In genomic region chr14:120291226-120291757, GRCm38 (mm10) we compare ENCODE assay signal across 27 mouse cellular contexts. TPM values are rescaled to one million over a fixed set of nuclear protein-coding genes. Genes with fewer than 3 reads are reported as not detected.
A peak's percentile ranks its signal among the peaks of the same experiment; 100 is the strongest.
DNase-seq lines count a peak whose midpoint lies in the region; ATAC-seq and TF ChIP-seq lines count a peak whose summit lies in the region.
"Had no signal": no experiment of that assay in that cellular context is flagged by ENCODE, and none has a peak within 500 bp of the region (broad histone marks: within the 10 kb centered on the region; RNA-seq: fewer than 3 reads in every experiment).

No protein-coding gene starts in this region.

- no peak for TF ChIP-seq POLR2A in olfactory bulb, adult 2 months (IDR thresholded peaks at IDR 0.05; ENCODE audit: insufficient read depth, low read depth, low read length)

- no peak overlapping the region for H3K4me2 ChIP-seq in forebrain, postnatal 0 days (ENCODE audit: low read depth)
- H3K4me2 ChIP-seq in heart, embryonic 16.5 days (ENCODE audit: low read depth, low read length), result no peak overlapping the region
- H3K4me2 ChIP-seq in heart, embryonic 11.5 days, result no peak overlapping the region
- H3K4me2 ChIP-seq: liver, embryonic 12.5 days; lung, embryonic 15.5 days; midbrain, embryonic 12.5 days; neural tube, embryonic 15.5 days had no signal

- H3K27ac ChIP-seq in forebrain, embryonic 10.5 days, result 0 out of 2 replicates have a peak overlapping the region, but pooled peaks have one; percentile 30
- no peak overlapping the region for H3K27ac ChIP-seq in forebrain, postnatal 0 days (ENCODE audit: low read depth, low read length)
- H3K27ac ChIP-seq in heart, embryonic 16.5 days (ENCODE audit: low read length), result peak overlapping the region; percentile 32; the same call in 1 of the 2 replicates
- no peak overlapping the region for H3K27ac ChIP-seq in heart, embryonic 11.5 days (ENCODE audit: low read depth, low read length)
- H3K27ac ChIP-seq in olfactory bulb, adult 2 months (ENCODE audit: insufficient read depth, low read depth, low read length), result 0 out of 2 replicates have a peak overlapping the region, but pooled peaks have one; percentile 3
- H3K27ac ChIP-seq: hindbrain, postnatal 0 days; liver, embryonic 12.5 days; macrophage; midbrain, embryonic 12.5 days; neural tube, embryonic 15.5 days had no signal

- DNase-seq in forebrain, embryonic 10.5 days (ENCODE audit: extremely low spot score, low spot score), result no peak
- no peak for DNase-seq in forebrain, postnatal 0 days
- DNase-seq in thymus, postnatal 25 days, result peak; percentile 24
- DNase-seq in thymus, postnatal 36 days, result no peak
- DNase-seq in liver, result no peak
- DNase-seq: adrenal gland, postnatal 36 days; B cell, adult 2 months; cerebellum, adult 8-10 months; embryo, embryonic 11 days; gastrocnemius, postnatal 10 days; heart, postnatal 14 days; kidney, adult 8-10 months; kidney, postnatal 4 days; right cerebral cortex, postnatal 4 days; thymus, adult 18-20 months had no signal

- WGBS in forebrain, embryonic 10.5 days, result 91% methylated on average over 13 of the region's 13 CpGs
- WGBS in forebrain, postnatal 0 days, result 92% methylated on average over 13 of the region's 13 CpGs
- 85% methylated on average over 13 of the region's 13 CpGs for WGBS in heart, embryonic 16.5 days
- WGBS in heart, embryonic 11.5 days (ENCODE audit: insufficient replicate concordance), result 91% methylated on average over 13 of the region's 13 CpGs
- 84% methylated on average over 13 of the region's 13 CpGs for WGBS in olfactory bulb, adult 2 months

- peaks cover 66% of the 10 kb centered on the region for H3K4me1 ChIP-seq in forebrain, embryonic 10.5 days
- no peaks in the 10 kb centered on the region for H3K4me1 ChIP-seq in forebrain, postnatal 0 days (ENCODE audit: insufficient read depth)
- peaks cover 90% of the 10 kb centered on the region for H3K4me1 ChIP-seq in heart, embryonic 16.5 days (ENCODE audit: control insufficient read depth, insufficient read depth, low read length)
- H3K4me1 ChIP-seq in heart, embryonic 11.5 days (ENCODE audit: control insufficient read depth, insufficient read depth, low read length), result peaks cover 76% of the 10 kb centered on the region
- peaks cover 47% of the 10 kb centered on the region for H3K4me1 ChIP-seq in olfactory bulb, adult 2 months (ENCODE audit: control insufficient read depth, insufficient read depth, low read length)

- peaks cover 18% of the 10 kb centered on the region for H3K36me3 ChIP-seq in forebrain, embryonic 10.5 days (replicated peaks)
- no peaks in the 10 kb centered on the region for H3K36me3 ChIP-seq in forebrain, postnatal 0 days (ENCODE audit: insufficient read depth)
- H3K36me3 ChIP-seq in heart, embryonic 16.5 days (ENCODE audit: control insufficient read depth, insufficient read depth), result peaks cover 6% of the 10 kb centered on the region; the same call in 1 of the 2 replicates
- no peaks in the 10 kb centered on the region; the same call in 1 of the 2 replicates for H3K36me3 ChIP-seq in heart, embryonic 11.5 days (ENCODE audit: control insufficient read depth, insufficient read depth, low read length)
- H3K36me3 ChIP-seq: liver, embryonic 12.5 days; neural tube, embryonic 15.5 days had no signal

- ATAC-seq in forebrain, postnatal 0 days, result no peak
- no peak for ATAC-seq in heart, embryonic 16.5 days (replicated peaks; ENCODE audit: extremely low read depth, insufficient read depth, low FRiP score)
- ATAC-seq in heart, embryonic 11.5 days (replicated peaks; ENCODE audit: insufficient number of reproducible peaks, low FRiP score, low TSS enrichment), result no peak
- ATAC-seq: activated CD4-positive, CD25-positive, alpha-beta regulatory T cell, adult 4 months; hindbrain, postnatal 0 days; liver, embryonic 12.5 days; Patski had no signal

- TF ChIP-seq CTCF in forebrain, postnatal 0 days (IDR thresholded peaks at IDR 0.05; ENCODE audit: low read depth), result no peak
- TF ChIP-seq CTCF in olfactory bulb, adult 2 months (IDR thresholded peaks at IDR 0.05; ENCODE audit: insufficient read depth, low read depth, low read length), result no peak

- H3K9ac ChIP-seq in forebrain, postnatal 0 days, result no peak overlapping the region
- H3K9ac ChIP-seq in heart, embryonic 16.5 days (ENCODE audit: low read length), result no peak overlapping the region
- H3K9ac ChIP-seq in heart, embryonic 11.5 days (ENCODE audit: low read depth, low read length), result no peak overlapping the region
- H3K9ac ChIP-seq: liver, embryonic 12.5 days; lung, embryonic 15.5 days; midbrain, embryonic 12.5 days; neural tube, embryonic 15.5 days had no signal

- H3K4me3 ChIP-seq in forebrain, embryonic 10.5 days, result no peak overlapping the region
- H3K4me3 ChIP-seq in forebrain, postnatal 0 days (ENCODE audit: low read depth, low read length), result no peak overlapping the region
- no peak overlapping the region for H3K4me3 ChIP-seq in heart, embryonic 16.5 days (ENCODE audit: low read length)
- H3K4me3 ChIP-seq in heart, embryonic 11.5 days (ENCODE audit: low read depth, low read length), result no peak overlapping the region
- H3K4me3 ChIP-seq in olfactory bulb, adult 2 months (ENCODE audit: insufficient read depth, low read depth, low read length), result no peak overlapping the region
- H3K4me3 ChIP-seq: erythroblast, embryonic 14.5 days; liver, embryonic 12.5 days; lung, embryonic 15.5 days; midbrain, embryonic 12.5 days; neural tube, embryonic 15.5 days had no signal

- no peaks in the 10 kb centered on the region for H3K27me3 ChIP-seq in forebrain, embryonic 10.5 days (ENCODE audit: poor library complexity, severe bottlenecking)
- no peaks in the 10 kb centered on the region for H3K27me3 ChIP-seq in forebrain, postnatal 0 days (ENCODE audit: insufficient read depth, low read length)
- no peaks in the 10 kb centered on the region for H3K27me3 ChIP-seq in heart, embryonic 16.5 days (ENCODE audit: control insufficient read depth, insufficient read depth, low read length)
- H3K27me3 ChIP-seq in heart, embryonic 11.5 days (ENCODE audit: control insufficient read depth, insufficient read depth, low read length), result no peaks in the 10 kb centered on the region
- H3K27me3 ChIP-seq: liver, embryonic 12.5 days; lung, embryonic 15.5 days; midbrain, embryonic 12.5 days; neural tube, embryonic 15.5 days; Patski had no signal

- no peaks in the 10 kb centered on the region for H3K9me3 ChIP-seq in forebrain, embryonic 10.5 days
- H3K9me3 ChIP-seq in forebrain, postnatal 0 days (ENCODE audit: low read length), result no peaks in the 10 kb centered on the region
- H3K9me3 ChIP-seq in heart, embryonic 16.5 days (replicated peaks; ENCODE audit: control insufficient read depth, low read length), result no peaks in the 10 kb centered on the region
- H3K9me3 ChIP-seq in heart, embryonic 11.5 days (replicated peaks; ENCODE audit: control insufficient read depth, low read length), result no peaks in the 10 kb centered on the region
- H3K9me3 ChIP-seq: liver, embryonic 12.5 days; lung, embryonic 15.5 days; midbrain, embryonic 12.5 days; neural tube, embryonic 15.5 days had no signal

RNA-seq across cellular contexts. Expression of gene Mbnl2, which starts 15.8 kb away (rescaled TPM):
- 30.0 TPM in 2 replicates for polyA plus RNA-seq in forebrain, embryonic 10.5 days (2016; fragmentation: Nextera tagmentation; extraction: Ambion mirVana)
- 38.9 and 58.6 TPM in 2 replicates for total RNA-seq in forebrain, postnatal 0 days (2014; rRNA removed)
- 17.1 and 23.9 TPM in 2 replicates for polyA plus RNA-seq in forebrain, postnatal 0 days (2015; fragmentation: Nextera tagmentation; extraction: Ambion mirVana)
- 129 and 142 TPM in 2 replicates for polyA plus RNA-seq in heart, embryonic 16.5 days (2015; fragmentation: Nextera tagmentation; extraction: Ambion mirVana)
- 107 and 126 TPM in 2 replicates for polyA plus RNA-seq in heart, embryonic 11.5 days (2014; fragmentation: Nextera tagmentation; extraction: Ambion mirVana)
- polyA plus RNA-seq in olfactory bulb, adult 2 months (2012; ENCODE audit: insufficient read depth, insufficient read length, low replicate concordance, missing spikeins), result 141 and 206 TPM in 2 replicates

Comparison
In these comparisons a context has a peak if more than half of its experiments do, and no peak if none do; other contexts are left out.
1. H3K27ac ChIP-seq: peak in forebrain, embryonic 10.5 days (single experiment), heart, embryonic 16.5 days (single experiment) and olfactory bulb, adult 2 months (single experiment); none in forebrain, postnatal 0 days (single experiment) and heart, embryonic 11.5 days (single experiment).